Mouse (Mus musculus) thymus, adult 2 months (tissue): ENCODE measurements around the gene Selenon.

Experiments
- CTCF ChIP-seq: fragments of 200-500 bp; IDR thresholded peaks from 2 replicates; pipeline ENCODE4 v1.5.1; 2012; ENCODE audit warnings: mild to moderate bottlenecking, control low read depth, low read length, moderate library complexity, borderline replicate concordance; ENCODE audit not compliant: control insufficient read depth, poor library complexity, insufficient read depth; ENCODE audit errors: extremely low read depth
- POLR2A ChIP-seq: fragments of 200-500 bp; IDR thresholded peaks from 2 replicates; pipeline ENCODE4 v1.6.1; 2012; ENCODE audit warnings: mild to moderate bottlenecking, low read length, control low read depth, moderate library complexity; ENCODE audit not compliant: control insufficient read depth, poor library complexity, insufficient read depth; ENCODE audit errors: extremely low read depth

GRCm38 (mm10) chr4:134586631-134587030 is 34.7 kb upstream of the Selenon start:
- no peak for TF ChIP-seq CTCF
- TF ChIP-seq POLR2A = no peak
